Mouse (Mus musculus): ENCODE data around the gene Icam5. TPM values are rescaled to one million over a fixed set of nuclear protein-coding genes. Genes with fewer than 3 reads are reported as not detected.
A peak's percentile ranks its signal among the peaks of the same experiment; 100 is the strongest.

The Icam5 gene
- total and polyA plus RNA-seq, 2 experiments from 2014 or later: 4.1 to 7.7 TPM

GRCm38 (mm10) chr9:21022726-21023125 lies 9.1 kb upstream of the Icam5 start:
- H3K27ac ChIP-seq (ENCODE audit: low read depth, low read length): no peak overlapping the region
- DNase-seq (ENCODE audit: low spot score) (no peak), ATAC-seq (ENCODE audit: low FRiP score) (no peak)
- H3K4me3 ChIP-seq (ENCODE audit: low read depth, low read length): no peak overlapping the region
- 82% methylated on average over 1 of the region's 1 CpGs for WGBS
- no peaks in the 10 kb centered on the region for H3K4me1 ChIP-seq (ENCODE audit: insufficient read depth, low read length)
- H3K36me3 ChIP-seq (ENCODE audit: insufficient read depth, low read length): no peaks in the 10 kb centered on the region
- H3K9ac ChIP-seq (replicated peaks; ENCODE audit: low read length, poor library complexity, severe bottlenecking): no peak overlapping the region
- peaks cover 3% of the 10 kb centered on the region for H3K27me3 ChIP-seq (ENCODE audit: insufficient read depth, low read length)
- 0 out of 2 replicates have a peak, but pooled peaks have one; percentile 4 for TF ChIP-seq CTCF (IDR thresholded peaks at IDR 0.05)
- no peak overlapping the region for H3K4me2 ChIP-seq (ENCODE audit: low read depth, low read length, poor library complexity, severe bottlenecking)
- no peaks in the 10 kb centered on the region for H3K9me3 ChIP-seq (ENCODE audit: low read length)

- H3K4me2 ChIP-seq (ENCODE audit: low read depth, low read length, poor library complexity, severe bottlenecking): no peak overlapping the region
- peaks cover 25% of the 10 kb centered on the region for H3K27me3 ChIP-seq (ENCODE audit: insufficient read depth, low read length)
- H3K4me3 ChIP-seq (ENCODE audit: low read depth, low read length): no peak overlapping the region
- no peaks in the 10 kb centered on the region for H3K36me3 ChIP-seq (ENCODE audit: insufficient read depth, low read length)
- no peaks in the 10 kb centered on the region for H3K9me3 ChIP-seq (ENCODE audit: low read length)
- no peak overlapping the region for H3K27ac ChIP-seq (ENCODE audit: low read depth, low read length)
- no peak for TF ChIP-seq CTCF (IDR thresholded peaks at IDR 0.05)
- H3K4me1 ChIP-seq (ENCODE audit: insufficient read depth, low read length): peaks cover 7% of the 10 kb centered on the region; the same call in 1 of the 2 replicates
- no peak overlapping the region for H3K9ac ChIP-seq (replicated peaks; ENCODE audit: low read length, poor library complexity, severe bottlenecking)
- ATAC-seq (ENCODE audit: low FRiP score): no peak
- WGBS: 76% methylated on average over 19 of the region's 19 CpGs
- DNase-seq (ENCODE audit: low spot score): no peak
These were observed 6.5 kb upstream of the Icam5 start for GRCm38 (mm10) chr9:21025258-21025810.

- Histone ChIP-seq H3K9me3 (ENCODE audit: low read length) (no peaks in the 10 kb centered on the region), H3K4me1 (ENCODE audit: insufficient read depth, low read length) (peaks cover 7% of the 10 kb centered on the region; the same call in 1 of the 2 replicates), H3K36me3 (ENCODE audit: insufficient read depth, low read length) (no peaks in the 10 kb centered on the region), H3K9ac (replicated peaks; ENCODE audit: low read length, poor library complexity, severe bottlenecking) (no peak overlapping the region), H3K4me2 (ENCODE audit: low read depth, low read length, poor library complexity, severe bottlenecking) (no peak overlapping the region), H3K4me3 (ENCODE audit: low read depth, low read length) (no peak overlapping the region), H3K27me3 (ENCODE audit: insufficient read depth, low read length) (peaks cover 25% of the 10 kb centered on the region), H3K27ac (ENCODE audit: low read depth, low read length) (no peak overlapping the region)
- WGBS: 82% methylated on average over 12 of the region's 12 CpGs
- DNase-seq (ENCODE audit: low spot score) (no peak), ATAC-seq (ENCODE audit: low FRiP score) (no peak)
- TF ChIP-seq CTCF (IDR thresholded peaks at IDR 0.05): no peak
These were observed 5.0 kb upstream of the Icam5 start for GRCm38 (mm10) chr9:21026849-21027248.

- 57% methylated on average over 8 of the region's 8 CpGs for WGBS
- no peak overlapping the region for H3K4me3 ChIP-seq (ENCODE audit: low read depth, low read length)
- H3K9me3 ChIP-seq (ENCODE audit: low read length): no peaks in the 10 kb centered on the region
- H3K4me2 ChIP-seq (ENCODE audit: low read depth, low read length, poor library complexity, severe bottlenecking): no peak overlapping the region
- DNase-seq (ENCODE audit: low spot score) (no peak), ATAC-seq (ENCODE audit: low FRiP score) (no peak)
- no peak overlapping the region for H3K9ac ChIP-seq (replicated peaks; ENCODE audit: low read length, poor library complexity, severe bottlenecking)
- no peaks in the 10 kb centered on the region for H3K36me3 ChIP-seq (ENCODE audit: insufficient read depth, low read length)
- no peak for TF ChIP-seq CTCF (IDR thresholded peaks at IDR 0.05)
- H3K27me3 ChIP-seq (ENCODE audit: insufficient read depth, low read length): peaks cover 33% of the 10 kb centered on the region
- H3K4me1 ChIP-seq (ENCODE audit: insufficient read depth, low read length): peaks cover 9% of the 10 kb centered on the region; the same call in 1 of the 2 replicates
- H3K27ac ChIP-seq (ENCODE audit: low read depth, low read length): no peak overlapping the region
These were observed 4.0 kb upstream of the Icam5 start for GRCm38 (mm10) chr9:21027774-21028290.

GRCm38 (mm10) chr9:21028560-21029110 lies 3.2 kb upstream of the Icam5 start:
- peaks cover 41% of the 10 kb centered on the region for H3K27me3 ChIP-seq (ENCODE audit: insufficient read depth, low read length)
- H3K4me1 ChIP-seq (ENCODE audit: insufficient read depth, low read length): peaks cover 17% of the 10 kb centered on the region; the same call in 1 of the 2 replicates
- no peaks in the 10 kb centered on the region for H3K9me3 ChIP-seq (ENCODE audit: low read length)
- H3K27ac ChIP-seq (ENCODE audit: low read depth, low read length): no peak overlapping the region
- ATAC-seq (ENCODE audit: low FRiP score) (no peak), DNase-seq (ENCODE audit: low spot score) (no peak)
- no peak overlapping the region for H3K4me3 ChIP-seq (ENCODE audit: low read depth, low read length)
- no peak overlapping the region for H3K4me2 ChIP-seq (ENCODE audit: low read depth, low read length, poor library complexity, severe bottlenecking)
- TF ChIP-seq CTCF (IDR thresholded peaks at IDR 0.05): no peak
- no peaks in the 10 kb centered on the region for H3K36me3 ChIP-seq (ENCODE audit: insufficient read depth, low read length)
- H3K9ac ChIP-seq (replicated peaks; ENCODE audit: low read length, poor library complexity, severe bottlenecking): no peak overlapping the region
- 75% methylated on average over 6 of the region's 6 CpGs for WGBS
